Mouse (Mus musculus) myocyte (in vitro differentiated cells): ENCODE results near the gene Slc25a3.

ENCODE experiments used
- CEBPB ChIP-seq: IDR thresholded peaks from 2 replicates; pipeline ENCODE4 v1.6.1; 2011; ENCODE audit warnings: mild to moderate bottlenecking, moderate library complexity; ENCODE audit not compliant: poor library complexity, insufficient read depth, severe bottlenecking
- E2F4 ChIP-seq: IDR thresholded peaks from one replicate; pipeline ENCODE4 v1.6.1; 2011; ENCODE audit warnings: mild to moderate bottlenecking, control low read depth, moderate library complexity; ENCODE audit not compliant: insufficient read depth
- MAX ChIP-seq: IDR thresholded peaks from one replicate; pipeline ENCODE4 v1.6.1; 2011; ENCODE audit warnings: low read depth, mild to moderate bottlenecking, control low read depth
- MYOG ChIP-seq, 3 experiments: IDR thresholded peaks; one replicate each; pipeline ENCODE4 v1.6.1; 2011; ENCODE audit warnings: control low read depth in 2 of 3, low read depth in 2 of 3, mild to moderate bottlenecking in 2 of 3; ENCODE audit not compliant: insufficient read length in 2 of 3, control insufficient read depth in 1 of 3, insufficient read depth in 1 of 3
- POLR2A ChIP-seq: IDR thresholded peaks from one replicate; pipeline ENCODE4 v1.6.1; 2011; ENCODE audit warnings: low read depth, mild to moderate bottlenecking, control low read depth, moderate library complexity; ENCODE audit not compliant: insufficient read length
- POLR2AphosphoS2 ChIP-seq: IDR thresholded peaks from one replicate; pipeline ENCODE4 v1.6.1; 2011; ENCODE audit warnings: low read depth, control low read depth; ENCODE audit not compliant: insufficient read length
- REST ChIP-seq: IDR thresholded peaks from one replicate; pipeline ENCODE4 v1.6.1; 2011; ENCODE audit warnings: mild to moderate bottlenecking, control low read depth, moderate library complexity; ENCODE audit not compliant: insufficient read depth, insufficient read length
- SRF ChIP-seq: IDR thresholded peaks from one replicate; pipeline ENCODE4 v1.6.1; 2011; ENCODE audit warnings: low read depth; ENCODE audit not compliant: control insufficient read depth, insufficient read length
- TCF12 ChIP-seq: IDR thresholded peaks from one replicate; pipeline ENCODE4 v1.6.1; 2011; ENCODE audit warnings: mild to moderate bottlenecking, control low read depth; ENCODE audit not compliant: poor library complexity, insufficient read depth, severe bottlenecking

DNA sequence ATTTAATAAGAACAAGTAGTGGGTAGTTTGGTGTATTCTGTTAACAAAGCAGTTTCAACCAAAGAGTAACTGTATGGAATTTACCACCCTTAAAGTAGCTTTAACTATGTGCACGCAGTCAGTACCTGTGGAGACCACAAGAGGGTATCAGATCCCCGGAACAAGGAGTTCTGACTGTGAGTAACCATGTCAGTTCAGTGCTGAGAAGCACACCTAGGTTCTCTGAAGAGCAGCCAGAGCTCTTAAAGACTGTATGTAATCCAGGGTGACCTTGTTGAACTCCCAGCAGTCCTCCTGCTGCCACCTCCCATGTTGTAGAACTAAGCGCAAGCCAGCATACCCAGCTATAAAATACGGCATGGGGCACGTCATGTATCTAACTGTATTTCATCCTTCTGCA is 43.0 kb upstream of the Slc25a3 start:
- TF ChIP-seq TCF12: no peak
- TF ChIP-seq POLR2A: no peak
- TF ChIP-seq CEBPB: no peak
- TF ChIP-seq REST: no peak
- no peak for TF ChIP-seq E2F4
- TF ChIP-seq MYOG (IDR thresholded peaks at IDR 0.05; ENCODE audit: control insufficient read depth in 1 of 3, insufficient read depth in 1 of 3, insufficient read length in 2 of 3, low read depth in 2 of 3): no peak
- no peak for TF ChIP-seq POLR2AphosphoS2
- TF ChIP-seq SRF: no peak
- no peak for TF ChIP-seq MAX
